ENCODE assay signal across 9 mouse cellular contexts in genomic region chr5:133884593-133884992, GRCm38 (mm10).
A peak's percentile ranks its signal among the peaks of the same experiment; 100 is the strongest.
DNase-seq lines count a peak whose midpoint lies in the region; ATAC-seq lines count a peak whose summit lies in the region.
"Had no signal": no experiment of that assay in that cellular context is flagged by ENCODE, and none has a peak within 500 bp of the region (broad histone marks: within the 10 kb centered on the region; RNA-seq: fewer than 3 reads in every experiment).

No protein-coding gene starts in this region.

- H3K27ac ChIP-seq in heart, embryonic 13.5 days (replicated peaks): peak overlapping the region; percentile 69
- H3K27ac ChIP-seq in forebrain, embryonic 13.5 days: peak overlapping the region; percentile 91
- H3K27ac ChIP-seq in limb, embryonic 11.5 days (replicated peaks; ENCODE audit: low read depth, low read length): no peak overlapping the region; the same call in 1 of the 2 replicates

- H3K27me3 ChIP-seq in heart, embryonic 13.5 days (replicated peaks): peaks cover 8% of the 10 kb centered on the region; the same call in 1 of the 2 replicates
- H3K27me3 ChIP-seq in forebrain, embryonic 13.5 days: no peaks in the 10 kb centered on the region
- no peaks in the 10 kb centered on the region for H3K27me3 ChIP-seq in limb, embryonic 11.5 days (ENCODE audit: control insufficient read depth, insufficient read depth, low read length)
- H3K27me3 ChIP-seq: Patski had no signal

- WGBS in heart, embryonic 13.5 days: 57% methylated on average over 2 of the region's 2 CpGs
- 7% methylated on average over 2 of the region's 2 CpGs for WGBS in forebrain, embryonic 13.5 days
- 84% methylated on average over 2 of the region's 2 CpGs for WGBS in limb, embryonic 11.5 days

- H3K36me3 ChIP-seq in heart, embryonic 13.5 days: no peaks in the 10 kb centered on the region
- H3K36me3 ChIP-seq in forebrain, embryonic 13.5 days (ENCODE audit: poor library complexity, severe bottlenecking): no peaks in the 10 kb centered on the region
- H3K36me3 ChIP-seq in limb, embryonic 11.5 days (ENCODE audit: control insufficient read depth, insufficient read depth, low read length): no peaks in the 10 kb centered on the region

- no peak for DNase-seq in heart, postnatal 4 days
- DNase-seq in brain, adult 2 months (ENCODE audit: low read depth, low spot score): peak; percentile 60
- DNase-seq in limb, embryonic 11.5 days (ENCODE audit: low spot score): peak; percentile 25
- no peak for DNase-seq in urinary bladder, adult 18-20 months (ENCODE audit: low spot score in 2 of 2)
- DNase-seq in adrenal gland, postnatal 25 days: no peak
- DNase-seq in T-cell, adult 2 months (ENCODE audit: low spot score): no peak

- H3K9ac ChIP-seq in heart, embryonic 13.5 days: no peak overlapping the region
- H3K9ac ChIP-seq in forebrain, embryonic 13.5 days: no peak overlapping the region
- no peak overlapping the region for H3K9ac ChIP-seq in limb, embryonic 11.5 days (ENCODE audit: low read length)

- ATAC-seq in heart, embryonic 13.5 days (ENCODE audit: extremely low read depth, insufficient number of reproducible peaks, low FRiP score, low TSS enrichment): no peak
- ATAC-seq in forebrain, embryonic 13.5 days: peak; percentile 79
- no peak for ATAC-seq in limb, embryonic 11.5 days (ENCODE audit: insufficient number of reproducible peaks, low FRiP score, low TSS enrichment, low read depth)
- ATAC-seq: Patski had no signal

- H3K4me2 ChIP-seq in heart, embryonic 13.5 days: peak overlapping the region; percentile 22; the same call in 1 of the 2 replicates
- H3K4me2 ChIP-seq in forebrain, embryonic 13.5 days: 0 out of 2 replicates have a peak overlapping the region, but pooled peaks have one; percentile 15
- no peak overlapping the region for H3K4me2 ChIP-seq in limb, embryonic 11.5 days (ENCODE audit: low read depth, severe bottlenecking)

- peaks cover 17% of the 10 kb centered on the region for H3K4me1 ChIP-seq in heart, embryonic 13.5 days
- peaks cover 17% of the 10 kb centered on the region for H3K4me1 ChIP-seq in forebrain, embryonic 13.5 days
- peaks cover 9% of the 10 kb centered on the region for H3K4me1 ChIP-seq in limb, embryonic 11.5 days (ENCODE audit: control insufficient read depth, insufficient read depth, low read length)

- no peak overlapping the region for H3K4me3 ChIP-seq in heart, embryonic 13.5 days
- H3K4me3 ChIP-seq in forebrain, embryonic 13.5 days: no peak overlapping the region
- no peak overlapping the region for H3K4me3 ChIP-seq in limb, embryonic 11.5 days (ENCODE audit: low read depth, low read length)

- no peaks in the 10 kb centered on the region for H3K9me3 ChIP-seq in heart, embryonic 13.5 days
- no peaks in the 10 kb centered on the region for H3K9me3 ChIP-seq in forebrain, embryonic 13.5 days (replicated peaks)
- no peaks in the 10 kb centered on the region for H3K9me3 ChIP-seq in limb, embryonic 11.5 days (ENCODE audit: control insufficient read depth, low read length)

Comparison
In these comparisons a context has a peak if more than half of its experiments do, and no peak if none do; other contexts are left out.
1. DNase-seq: peak in brain, adult 2 months (single experiment) and limb, embryonic 11.5 days (single experiment); none in heart, postnatal 4 days (single experiment), urinary bladder, adult 18-20 months (0 of 2), adrenal gland, postnatal 25 days (single experiment) and T-cell, adult 2 months (single experiment).